Mouse (Mus musculus): ENCODE data around the gene Lcn11. TPM values are rescaled to one million over a fixed set of nuclear protein-coding genes. Genes with fewer than 3 reads are reported as not detected.

Gene Lcn11
- total RNA-seq, 2 experiments from 2014 or later = not detected

DNA sequence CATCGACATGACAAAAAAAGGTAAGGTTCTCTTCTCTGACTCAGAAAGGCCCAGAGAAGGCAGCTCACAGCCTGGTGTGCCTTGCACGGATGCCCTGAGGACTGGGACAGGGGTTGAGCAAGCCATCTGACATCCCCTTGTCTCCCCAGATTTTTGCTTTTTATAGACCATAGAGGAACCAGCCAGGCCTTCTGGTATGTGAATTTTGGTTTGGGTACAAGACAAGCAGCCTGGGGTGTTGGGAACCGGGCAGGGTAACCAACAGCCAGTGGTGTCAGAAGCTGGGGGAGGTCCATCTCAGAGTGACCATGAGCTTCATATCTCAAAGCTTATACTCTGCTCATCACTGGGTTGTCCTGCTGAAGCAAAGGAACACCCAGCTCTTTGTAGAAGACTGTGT is 47.9 kb downstream of the Lcn11 start:
- intact Hi-C loops (cut with DNase I) = loop anchor here (5.0 kb wide), 1 partner anchor 952 kb away; no protein-coding TSS in a partner anchor
- no peak for DNase-seq

DNA sequence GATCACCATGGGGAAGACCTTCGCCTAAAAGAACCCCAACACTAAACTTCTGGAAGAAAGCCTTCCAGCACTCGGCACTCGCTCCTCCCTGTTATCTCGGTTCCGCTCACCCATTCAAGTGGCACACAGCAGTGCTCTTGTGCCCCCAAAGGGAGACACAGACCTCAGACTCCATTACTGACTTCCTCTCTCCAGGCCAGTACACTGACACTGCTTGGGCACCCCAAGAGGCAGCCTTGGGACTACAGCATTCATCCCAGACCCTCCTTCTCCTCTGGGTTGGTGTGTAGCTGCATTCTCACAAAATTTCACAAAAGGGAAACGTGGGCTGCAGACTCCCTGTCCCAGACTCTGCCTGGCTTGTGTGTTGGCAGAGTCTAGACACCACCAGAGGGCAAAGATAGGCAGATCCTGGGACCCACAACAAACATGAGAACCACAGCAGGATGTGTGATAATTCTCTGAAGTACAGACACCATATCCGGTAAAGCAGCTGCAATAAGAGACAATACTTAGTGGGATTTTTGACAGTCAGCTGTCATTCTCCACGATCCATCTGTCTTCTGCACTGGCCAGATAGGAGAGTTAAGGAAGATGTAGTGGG is 51.6 kb downstream of the Lcn11 start:
- intact Hi-C loops (cut with DNase I) = loop anchor here (5.0 kb wide), 1 partner anchor 956 kb away; no protein-coding TSS in a partner anchor
- DNase-seq = no peak

Other genes with a start within 250 kb of the Lcn11 start
- gene Traf2, start 230.1 kb upstream of the Lcn11 start, total RNA-seq (2021) = 10 to 100 TPM; 16.1 to 18.3 TPM
- gene Edf1, start 219.2 kb upstream of the Lcn11 start, total RNA-seq (2021) = 100 to 1,000 TPM; 188 to 189 TPM
- gene Mamdc4, start 202.2 kb upstream of the Lcn11 start, total RNA-seq (2021) = 1 to 10 TPM; 1.8 to 2.2 TPM
- 100 to 1,000 TPM in 1 of 2 experiments, 10 to 100 TPM in 1; 93.8 to 101 TPM for gene Phpt1, start 201.8 kb upstream of the Lcn11 start, total RNA-seq (2021)
- gene Ajm1, start 195.3 kb upstream of the Lcn11 start, total RNA-seq (2021) = under 1 TPM; 0.10 to 0.12 TPM
- 10 to 100 TPM; 49.4 to 57.6 TPM for gene Rabl6, start 168.5 kb upstream of the Lcn11 start, total RNA-seq (2021)
- gene Ccdc183, start 159.3 kb upstream of the Lcn11 start, total RNA-seq (2021) = not detected
- 10 to 100 TPM; 22.1 to 24.6 TPM for gene Tmem141, start 155.0 kb upstream of the Lcn11 start, total RNA-seq (2021)
- gene Fcna, start 149.0 kb upstream of the Lcn11 start, total RNA-seq (2021) = 1 to 10 TPM; 2.7 to 3.7 TPM
- 1 to 10 TPM in 1 of 2 experiments, under 1 TPM in 1; 0.99 to 1.0 TPM for gene Lcn8, start 123.9 kb upstream of the Lcn11 start, total RNA-seq (2021)
- not detected for gene Lcn5, start 119.1 kb upstream of the Lcn11 start, total RNA-seq (2021)
- not detected for gene Lcn6, start 100.2 kb upstream of the Lcn11 start, total RNA-seq (2021)
- gene Lcn10, start 94.3 kb upstream of the Lcn11 start, total RNA-seq (2021) = not detected
- not detected for gene Obp2a, start 77.0 kb upstream of the Lcn11 start, total RNA-seq (2021)
- 10 to 100 TPM; 14.6 to 15.6 TPM for gene Bmyc, start 70.3 kb upstream of the Lcn11 start, total RNA-seq (2021)
- gene Obp2b, start 40.0 kb upstream of the Lcn11 start, total RNA-seq (2021) = not detected
- not detected for gene Lcn3, start 11.4 kb upstream of the Lcn11 start, total RNA-seq (2021)
- gene Gm13539, start 5.2 kb downstream of the Lcn11 start, total RNA-seq (2021) = not detected
- not detected for gene Glt6d1, start 38.8 kb downstream of the Lcn11 start, total RNA-seq (2021)
- not detected for gene Lcn9, start 46.1 kb downstream of the Lcn11 start, total RNA-seq (2021)
- gene Sohlh1, start 70.2 kb downstream of the Lcn11 start, total RNA-seq (2021) = not detected
- gene Kcnt1, start 86.7 kb downstream of the Lcn11 start, total RNA-seq (2021) = 1 to 10 TPM in 1 of 2 experiments, under 1 TPM in 1; 0.62 to 1.1 TPM
- gene Camsap1, start 206.3 kb downstream of the Lcn11 start, total RNA-seq (2021) = 10 to 100 TPM; 36.3 to 37.1 TPM
- gene Ubac1, start 244.7 kb downstream of the Lcn11 start, total RNA-seq (2021) = 10 to 100 TPM; 71.6 to 76.9 TPM